Mouse (Mus musculus) limb, embryonic 15.5 days (tissue): ENCODE measurements at regions not wholly inside any gene's neighbourhood (a gene's known extent, or its start where the extent isn't known, plus 50 kb on each side); places are given as distances from the start of the nearest gene placed in this dataset.

Source experiments
- ATAC-seq: fragments of 200-750 bp; cut with Nextera tagmentation; 2 replicates; pipeline ENCODE4 v1.8.0; 2017; ENCODE audit warnings: low read depth, moderate TSS enrichment; ENCODE audit not compliant: insufficient number of reproducible peaks, low FRiP score, low TSS enrichment
- H3K27ac ChIP-seq: fragments of 300-500 bp; sonication (generic); 2 replicates; pipeline ENCODE4 v1.5.1; 2015; ENCODE audit warnings: moderate library complexity, mild to moderate bottlenecking, inconsistent platforms
- H3K27me3 ChIP-seq: fragments of 300-500 bp; sonication (generic); 2 replicates; pipeline ENCODE4 v1.6.1; 2015; ENCODE audit warnings: inconsistent platforms
- H3K36me3 ChIP-seq: fragments of 300-500 bp; sonication (generic); 2 replicates; pipeline ENCODE4 v1.6.1; 2015; ENCODE audit warnings: inconsistent platforms
- H3K4me1 ChIP-seq: fragments of 300-500 bp; sonication (generic); 2 replicates; pipeline ENCODE4 v1.6.1; 2015; ENCODE audit warnings: inconsistent platforms
- H3K4me2 ChIP-seq: fragments of 300-500 bp; sonication (generic); 2 replicates; pipeline ENCODE4 v1.6.1; 2015; ENCODE audit warnings: mild to moderate bottlenecking, inconsistent platforms
- H3K4me3 ChIP-seq: fragments of 300-500 bp; sonication (generic); 2 replicates; pipeline ENCODE4 v1.5.1; 2015; ENCODE audit warnings: mild to moderate bottlenecking, inconsistent platforms
- H3K9ac ChIP-seq: fragments of 300-500 bp; sonication (generic); 2 replicates; pipeline ENCODE4 v1.6.1; 2015; ENCODE audit warnings: inconsistent platforms
- H3K9me3 ChIP-seq: fragments of 300-500 bp; sonication (generic); 2 replicates; pipeline ENCODE4 v1.6.1; 2016; ENCODE audit warnings: inconsistent platforms
- WGBS: fragments of 180-500 bp; shearing (Covaris S2); methylation state at CpG from one replicate; pipeline ENCODE4 v1.1.7; 2015; 5-methylcytosine and 5-hydroxymethylcytosine counted together

GRCm38 (mm10) chrX:11490146-11490693 is 162.6 kb downstream of the H2al1j start:
- peaks cover 20% of the 10 kb centered on the region for H3K27me3 ChIP-seq
- H3K27ac ChIP-seq = no peak overlapping the region
- H3K4me3 ChIP-seq = no peak overlapping the region
- H3K36me3 ChIP-seq = no peaks in the 10 kb centered on the region
- WGBS = 37% methylated on average over 5 of the region's 5 CpGs
- no peak for ATAC-seq
- no peak overlapping the region for H3K9ac ChIP-seq
- no peak overlapping the region for H3K4me2 ChIP-seq
- H3K9me3 ChIP-seq = no peaks in the 10 kb centered on the region
- peaks cover 23% of the 10 kb centered on the region for H3K4me1 ChIP-seq

GRCm38 (mm10) chrX:11491235-11491634 is 163.6 kb downstream of the H2al1j start:
- WGBS = 31% methylated on average over 5 of the region's 5 CpGs
- Histone ChIP-seq H3K27ac (no peak overlapping the region), H3K9ac (no peak overlapping the region), H3K4me1 (peaks cover 23% of the 10 kb centered on the region), H3K4me2 (no peak overlapping the region), H3K36me3 (no peaks in the 10 kb centered on the region), H3K4me3 (no peak overlapping the region), H3K9me3 (no peaks in the 10 kb centered on the region), H3K27me3 (peaks cover 20% of the 10 kb centered on the region)
- ATAC-seq = no peak

- Histone ChIP-seq H3K4me1 (peaks cover 20% of the 10 kb centered on the region), H3K27me3 (peaks cover 20% of the 10 kb centered on the region), H3K9ac (no peak overlapping the region), H3K4me2 (peak overlapping the region; percentile 29; the same call in 1 of the 2 replicates), H3K4me3 (no peak overlapping the region), H3K27ac (no peak overlapping the region), H3K9me3 (no peaks in the 10 kb centered on the region), H3K36me3 (no peaks in the 10 kb centered on the region)
- ATAC-seq = no peak
- WGBS = 30% methylated on average over 31 of the region's 32 CpGs
Observed at GRCm38 (mm10) chrX:11491676-11492391, 164.2 kb downstream of the H2al1j start.

GRCm38 (mm10) chrX:11493526-11494245 is 166.1 kb downstream of the H2al1j start:
- WGBS = 35% methylated on average over 18 of the region's 19 CpGs
- Histone ChIP-seq H3K27ac (0 out of 2 replicates have a peak overlapping the region, but pooled peaks have one; percentile 33), H3K4me1 (peaks cover 16% of the 10 kb centered on the region), H3K36me3 (no peaks in the 10 kb centered on the region), H3K4me2 (peak overlapping the region; percentile 45), H3K9me3 (no peaks in the 10 kb centered on the region), H3K9ac (no peak overlapping the region), H3K27me3 (peaks cover 20% of the 10 kb centered on the region), H3K4me3 (peak overlapping the region; percentile 20)
- no peak for ATAC-seq

GRCm38 (mm10) chrX:11494246-11494630 is 166.6 kb downstream of the H2al1j start:
- WGBS = 30% methylated on average over 12 of the region's 12 CpGs

GRCm38 (mm10) chrX:11512439-11512838 is 184.8 kb downstream of the H2al1j start:
- H3K9ac ChIP-seq = no peak overlapping the region
- H3K4me1 ChIP-seq = peaks cover 4% of the 10 kb centered on the region; the same call in 1 of the 2 replicates
- no peak overlapping the region for H3K4me3 ChIP-seq
- H3K36me3 ChIP-seq = no peaks in the 10 kb centered on the region
- ATAC-seq = no peak
- H3K9me3 ChIP-seq = no peaks in the 10 kb centered on the region
- H3K4me2 ChIP-seq = no peak overlapping the region
- no peak overlapping the region for H3K27ac ChIP-seq
- 42% methylated on average over 5 of the region's 5 CpGs for WGBS
- H3K27me3 ChIP-seq = peaks cover 5% of the 10 kb centered on the region; the same call in 1 of the 2 replicates

More at GRCm38 (mm10) chrX:11494246-11494630, 166.6 kb downstream of the H2al1j start:
- Histone ChIP-seq H3K27ac (0 out of 2 replicates have a peak overlapping the region, but pooled peaks have one; percentile 33), H3K4me2 (peak overlapping the region; percentile 45), H3K9me3 (no peaks in the 10 kb centered on the region), H3K4me1 (peaks cover 16% of the 10 kb centered on the region), H3K36me3 (no peaks in the 10 kb centered on the region), H3K27me3 (peaks cover 20% of the 10 kb centered on the region), H3K4me3 (peak overlapping the region; percentile 20), H3K9ac (no peak overlapping the region)
- no peak for ATAC-seq

- Histone ChIP-seq H3K9me3 (no peaks in the 10 kb centered on the region), H3K9ac (no peak overlapping the region), H3K27me3 (peaks cover 5% of the 10 kb centered on the region; the same call in 1 of the 2 replicates), H3K27ac (no peak overlapping the region), H3K4me1 (peaks cover 4% of the 10 kb centered on the region; the same call in 1 of the 2 replicates), H3K4me3 (no peak overlapping the region), H3K36me3 (no peaks in the 10 kb centered on the region), H3K4me2 (no peak overlapping the region)
- no peak for ATAC-seq
- WGBS = 54% methylated on average over 4 of the region's 4 CpGs
Observed at GRCm38 (mm10) chrX:11512928-11513327, 185.3 kb downstream of the H2al1j start.

GRCm38 (mm10) chrX:11523791-11524190 is 196.2 kb downstream of the H2al1j start:
- Histone ChIP-seq H3K9ac (no peak overlapping the region), H3K27me3 (peaks cover 23% of the 10 kb centered on the region), H3K4me2 (no peak overlapping the region), H3K36me3 (no peaks in the 10 kb centered on the region), H3K9me3 (no peaks in the 10 kb centered on the region), H3K4me1 (no peaks in the 10 kb centered on the region), H3K27ac (no peak overlapping the region), H3K4me3 (no peak overlapping the region)
- WGBS = 32% methylated on average over 4 of the region's 4 CpGs
- ATAC-seq = no peak

GRCm38 (mm10) chrX:11525326-11525725 is 197.7 kb downstream of the H2al1j start:
- Histone ChIP-seq H3K4me3 (no peak overlapping the region), H3K4me1 (no peaks in the 10 kb centered on the region), H3K36me3 (no peaks in the 10 kb centered on the region), H3K4me2 (no peak overlapping the region), H3K9me3 (no peaks in the 10 kb centered on the region), H3K27me3 (peaks cover 23% of the 10 kb centered on the region), H3K9ac (no peak overlapping the region), H3K27ac (no peak overlapping the region)
- no peak for ATAC-seq
- WGBS = 48% methylated on average over 8 of the region's 8 CpGs

- WGBS = 78% methylated on average over 5 of the region's 5 CpGs
- no peak overlapping the region for H3K27ac ChIP-seq
- no peak overlapping the region for H3K4me3 ChIP-seq
- no peaks in the 10 kb centered on the region for H3K36me3 ChIP-seq
- no peaks in the 10 kb centered on the region for H3K9me3 ChIP-seq
- no peak overlapping the region for H3K4me2 ChIP-seq
- peaks cover 18% of the 10 kb centered on the region for H3K27me3 ChIP-seq
- no peak overlapping the region for H3K9ac ChIP-seq
- no peak for ATAC-seq
- H3K4me1 ChIP-seq = no peaks in the 10 kb centered on the region
Observed at GRCm38 (mm10) chrX:11528589-11528988, 201.0 kb downstream of the H2al1j start.

GRCm38 (mm10) chrX:11529221-11529620 is 201.6 kb downstream of the H2al1j start:
- Histone ChIP-seq H3K27me3 (peaks cover 14% of the 10 kb centered on the region), H3K4me1 (no peaks in the 10 kb centered on the region), H3K9me3 (no peaks in the 10 kb centered on the region), H3K27ac (no peak overlapping the region), H3K4me2 (no peak overlapping the region), H3K9ac (no peak overlapping the region), H3K36me3 (no peaks in the 10 kb centered on the region), H3K4me3 (no peak overlapping the region)
- 67% methylated on average over 3 of the region's 3 CpGs for WGBS
- no peak for ATAC-seq

- Histone ChIP-seq H3K36me3 (no peaks in the 10 kb centered on the region), H3K9ac (no peak overlapping the region), H3K4me3 (no peak overlapping the region), H3K4me1 (no peaks in the 10 kb centered on the region), H3K4me2 (no peak overlapping the region), H3K27ac (no peak overlapping the region), H3K9me3 (no peaks in the 10 kb centered on the region), H3K27me3 (no peaks in the 10 kb centered on the region; the same call in 1 of the 2 replicates)
- no peak for ATAC-seq
- 83% methylated on average over 4 of the region's 4 CpGs for WGBS
Observed at GRCm38 (mm10) chrX:11532817-11533216, 205.2 kb downstream of the H2al1j start.
